Comparison of ENCODE assay signal across 9 mouse cellular contexts in genomic region chr16:90196688-90197240, GRCm38 (mm10). TPM values are rescaled to one million over a fixed set of nuclear protein-coding genes. Genes with fewer than 3 reads are reported as not detected.
A peak's percentile ranks its signal among the peaks of the same experiment; 100 is the strongest.
DNase-seq lines count a peak whose midpoint lies in the region; ATAC-seq and TF ChIP-seq lines count a peak whose summit lies in the region.
"Had no signal": no experiment of that assay in that cellular context is flagged by ENCODE, and none has a peak within 500 bp of the region (broad histone marks: within the 10 kb centered on the region; RNA-seq: fewer than 3 reads in every experiment).

No protein-coding gene starts in this region.

- TF ChIP-seq CTCF in heart, postnatal 0 days (IDR thresholded peaks at IDR 0.05; ENCODE audit: low read depth), result no peak

- H3K27me3 ChIP-seq in hindbrain, embryonic 13.5 days, result 0 out of 2 replicates have a peak, but pooled peaks cover 7% of the 10 kb centered on the region
- no peaks in the 10 kb centered on the region for H3K27me3 ChIP-seq in hindbrain, embryonic 16.5 days (replicated peaks; ENCODE audit: control insufficient read depth, insufficient read depth, low read length)
- H3K27me3 ChIP-seq in heart, postnatal 0 days (ENCODE audit: control insufficient read depth, insufficient read depth, low read length), result no peaks in the 10 kb centered on the region
- H3K27me3 ChIP-seq: neural tube, embryonic 13.5 days had no signal

- H3K4me3 ChIP-seq in hindbrain, embryonic 13.5 days, result no peak overlapping the region
- no peak overlapping the region for H3K4me3 ChIP-seq in hindbrain, embryonic 16.5 days (ENCODE audit: low read length)
- H3K4me3 ChIP-seq in heart, postnatal 0 days (ENCODE audit: low read depth, low read length), result no peak overlapping the region

- peak; percentile 57 for DNase-seq in adipocyte (ENCODE audit: low spot score)
- DNase-seq in heart, postnatal 0 days (ENCODE audit: low spot score), result no peak
- DNase-seq in gastrocnemius, adult 18-20 months (ENCODE audit: low spot score), result no peak
- no peak for DNase-seq in layer of hippocampus, adult 9-11 months
- no peak for DNase-seq in thymus, postnatal 10 days (ENCODE audit: low spot score in 2 of 2)

- H3K27ac ChIP-seq in hindbrain, embryonic 13.5 days, result no peak overlapping the region
- H3K27ac ChIP-seq in hindbrain, embryonic 16.5 days (ENCODE audit: low read depth, low read length), result no peak overlapping the region; the same call in 1 of the 2 replicates
- H3K27ac ChIP-seq in heart, postnatal 0 days (ENCODE audit: low read depth), result peak overlapping the region; percentile 77
- H3K27ac ChIP-seq: neural tube, embryonic 13.5 days had no signal

- H3K9ac ChIP-seq in hindbrain, embryonic 13.5 days, result no peak overlapping the region
- no peak overlapping the region for H3K9ac ChIP-seq in hindbrain, embryonic 16.5 days (ENCODE audit: low read depth, low read length)
- H3K9ac ChIP-seq in heart, postnatal 0 days (replicated peaks; ENCODE audit: low read depth, low read length), result no peak overlapping the region

- TF ChIP-seq EP300 in heart, postnatal 0 days (IDR thresholded peaks at IDR 0.05; ENCODE audit: low read depth), result no peak

- H3K9me3 ChIP-seq in hindbrain, embryonic 13.5 days, result no peaks in the 10 kb centered on the region
- no peaks in the 10 kb centered on the region for H3K9me3 ChIP-seq in hindbrain, embryonic 16.5 days (ENCODE audit: control insufficient read depth, low read length)
- no peaks in the 10 kb centered on the region for H3K9me3 ChIP-seq in heart, postnatal 0 days (replicated peaks; ENCODE audit: control insufficient read depth, low read length)
- H3K9me3 ChIP-seq: neural tube, embryonic 13.5 days had no signal

- H3K4me1 ChIP-seq in hindbrain, embryonic 13.5 days (replicated peaks), result peaks cover 11% of the 10 kb centered on the region
- H3K4me1 ChIP-seq in hindbrain, embryonic 16.5 days (ENCODE audit: control insufficient read depth, insufficient read depth, low read depth, low read length), result peaks cover 4% of the 10 kb centered on the region
- peaks cover 13% of the 10 kb centered on the region for H3K4me1 ChIP-seq in heart, postnatal 0 days (ENCODE audit: control insufficient read depth, insufficient read depth)

- H3K36me3 ChIP-seq in hindbrain, embryonic 13.5 days, result no peaks in the 10 kb centered on the region
- no peaks in the 10 kb centered on the region for H3K36me3 ChIP-seq in hindbrain, embryonic 16.5 days (ENCODE audit: control insufficient read depth, insufficient read depth, low read length)
- H3K36me3 ChIP-seq in heart, postnatal 0 days (replicated peaks; ENCODE audit: control insufficient read depth, insufficient read depth, low read length), result no peaks in the 10 kb centered on the region
- H3K36me3 ChIP-seq: neural tube, embryonic 13.5 days had no signal

- H3K4me2 ChIP-seq in hindbrain, embryonic 13.5 days, result peak overlapping the region; percentile 58; the same call in 1 of the 2 replicates
- no peak overlapping the region; the same call in 1 of the 2 replicates for H3K4me2 ChIP-seq in hindbrain, embryonic 16.5 days (ENCODE audit: low read length)
- peak overlapping the region; percentile 49 for H3K4me2 ChIP-seq in heart, postnatal 0 days (ENCODE audit: low read depth, low read length)

- ATAC-seq in hindbrain, embryonic 13.5 days (ENCODE audit: low FRiP score), result no peak
- ATAC-seq in hindbrain, embryonic 16.5 days, result no peak
- no peak for ATAC-seq in heart, postnatal 0 days (ENCODE audit: insufficient read depth, low read depth)
- ATAC-seq in megakaryocyte-erythroid progenitor cell, adult 5-6 weeks (replicated peaks; ENCODE audit: low FRiP score, low TSS enrichment, poor library complexity, severe bottlenecking), result 0 out of 2 replicates have a peak, but pooled peaks have one; percentile 2

- 89% methylated on average over 7 of the region's 7 CpGs for whole genome bisulfite sequencing in hindbrain, embryonic 13.5 days
- WGBS in hindbrain, embryonic 16.5 days, result 89% methylated on average over 7 of the region's 7 CpGs
- whole genome bisulfite sequencing in heart, postnatal 0 days, result 68% methylated on average over 7 of the region's 7 CpGs

RNA-seq across cellular contexts. Expression of gene Sod1, which starts 23.8 kb away (rescaled TPM):
- polyA plus RNA-seq in hindbrain, embryonic 13.5 days (2015; fragmentation: Nextera tagmentation; extraction: Ambion mirVana), result 902 and 920 TPM in 2 replicates
- polyA plus RNA-seq in hindbrain, embryonic 16.5 days (2015; fragmentation: Nextera tagmentation; extraction: Ambion mirVana), result 942 and 968 TPM in 2 replicates
- total RNA-seq in heart, postnatal 0 days (2014; rRNA removed; ENCODE audit: low replicate concordance), result 155 and 222 TPM in 2 replicates
- polyA plus RNA-seq in heart, postnatal 0 days (2015; fragmentation: Nextera tagmentation; extraction: Ambion mirVana), result 1,411 and 1,533 TPM in 2 replicates
- total RNA-seq in megakaryocyte-erythroid progenitor cell, adult 5-6 weeks (2014; fragmentation: Nextera tagmentation), result 1,056 and 1,102 TPM in 2 replicates
- total RNA-seq in megakaryocyte-erythroid progenitor cell, adult 5-6 weeks (2017), result 1,074 and 1,263 TPM in 2 replicates
- total RNA-seq in gastrocnemius, adult 18-20 months (2021), result 100 to 1,000 TPM; 292 to 307 TPM

RNA-seq across cellular contexts. Expression of gene Tiam1, which starts 53.2 kb away (rescaled TPM):
- 27.4 and 29.0 TPM in 2 replicates for polyA plus RNA-seq in hindbrain, embryonic 13.5 days (2015; fragmentation: Nextera tagmentation; extraction: Ambion mirVana)
- polyA plus RNA-seq in hindbrain, embryonic 16.5 days (2015; fragmentation: Nextera tagmentation; extraction: Ambion mirVana), result 16.6 and 21.1 TPM in 2 replicates
- 2.6 and 5.7 TPM in 2 replicates for total RNA-seq in heart, postnatal 0 days (2014; rRNA removed; ENCODE audit: low replicate concordance)
- 3.6 and 5.5 TPM in 2 replicates for polyA plus RNA-seq in heart, postnatal 0 days (2015; fragmentation: Nextera tagmentation; extraction: Ambion mirVana)
- total RNA-seq in megakaryocyte-erythroid progenitor cell, adult 5-6 weeks (2014; fragmentation: Nextera tagmentation), result 8.3 and 23.6 TPM in 2 replicates
- total RNA-seq in megakaryocyte-erythroid progenitor cell, adult 5-6 weeks (2017), result 11.6 and 14.2 TPM in 2 replicates
- total RNA-seq in gastrocnemius, adult 18-20 months (2021), result 10 to 100 TPM in 1 of 2 experiments, 1 to 10 TPM in 1; 4.2 to 10.0 TPM
